23 mouse cellular contexts compared by ENCODE assay signal in genomic region chr5:107067531-107067930, GRCm38 (mm10).
A peak's percentile ranks its signal among the peaks of the same experiment; 100 is the strongest.
DNase-seq lines count a peak whose midpoint lies in the region; ATAC-seq and TF ChIP-seq lines count a peak whose summit lies in the region.
"Had no signal": no experiment of that assay in that cellular context is flagged by ENCODE, and none has a peak within 500 bp of the region (broad histone marks: within the 10 kb centered on the region; RNA-seq: fewer than 3 reads in every experiment).

No protein-coding gene starts in this region.

- no peak for DNase-seq in intestine, embryonic 14.5 days (ENCODE audit: low spot score)
- no peak for DNase-seq in kidney, postnatal 25 days
- peak; percentile 42 for DNase-seq in Patski (ENCODE audit: low read depth, low spot score)
- no peak for DNase-seq in layer of hippocampus, adult 9-11 months
- DNase-seq: adrenal gland, adult 2 months; adrenal gland, postnatal 10 days; adrenal gland, postnatal 25 days; B cell, adult 2 months; cerebellum, adult 11-12 months; cerebellum, adult 2 months; cerebellum, adult 9-10 months; cerebellum, postnatal 10 days; cerebellum, postnatal 25 days had no signal

- no peaks in the 10 kb centered on the region for H3K9me3 ChIP-seq in intestine, embryonic 14.5 days (ENCODE audit: control insufficient read depth, low read length)
- H3K9me3 ChIP-seq in intestine, postnatal 0 days (ENCODE audit: control insufficient read depth): no peaks in the 10 kb centered on the region
- H3K9me3 ChIP-seq in kidney, embryonic 15.5 days (replicated peaks): no peaks in the 10 kb centered on the region
- no peaks in the 10 kb centered on the region for H3K9me3 ChIP-seq in intestine, embryonic 16.5 days (ENCODE audit: control insufficient read depth, low read length)
- H3K9me3 ChIP-seq: embryonic facial prominence, embryonic 10.5 days; embryonic facial prominence, embryonic 12.5 days; forebrain, embryonic 13.5 days; forebrain, embryonic 15.5 days; G1E had no signal

- TF ChIP-seq CTCF in intestine, postnatal 0 days (IDR thresholded peaks at IDR 0.05; ENCODE audit: low read depth): no peak
- TF ChIP-seq CTCF in Patski (IDR thresholded peaks at IDR 0.05): no peak

- POLR2A ChIA-PET in Patski (lab: Charles Lee): no interaction called here

- H3K4me2 ChIP-seq in intestine, embryonic 14.5 days (ENCODE audit: low read length): no peak overlapping the region
- H3K4me2 ChIP-seq in intestine, postnatal 0 days (replicated peaks; ENCODE audit: low read depth): no peak overlapping the region
- H3K4me2 ChIP-seq in kidney, embryonic 15.5 days: no peak overlapping the region
- H3K4me2 ChIP-seq in intestine, embryonic 16.5 days (ENCODE audit: low read depth, low read length): no peak overlapping the region
- H3K4me2 ChIP-seq: embryonic facial prominence, embryonic 12.5 days; forebrain, embryonic 13.5 days; forebrain, embryonic 15.5 days had no signal

- H3K27ac ChIP-seq in intestine, embryonic 14.5 days (ENCODE audit: low read depth): no peak overlapping the region
- no peak overlapping the region for H3K27ac ChIP-seq in intestine, postnatal 0 days (ENCODE audit: low read depth, low read length)
- 0 out of 2 replicates have a peak overlapping the region, but pooled peaks have one; percentile 16 for H3K27ac ChIP-seq in kidney, embryonic 15.5 days
- no peak overlapping the region for H3K27ac ChIP-seq in intestine, embryonic 16.5 days (ENCODE audit: low read length)
- H3K27ac ChIP-seq: embryonic facial prominence, embryonic 10.5 days; embryonic facial prominence, embryonic 12.5 days; forebrain, embryonic 13.5 days; forebrain, embryonic 15.5 days had no signal

- in situ Hi-C loops in Patski (cut with MboI; ENCODE audit: low pct_unique_long_range_greater_than_20kb): no loop called here

- H3K4me1 ChIP-seq in intestine, embryonic 14.5 days (replicated peaks; ENCODE audit: control insufficient read depth, insufficient read depth, low read length): no peaks in the 10 kb centered on the region
- H3K4me1 ChIP-seq in intestine, postnatal 0 days (replicated peaks; ENCODE audit: control insufficient read depth, insufficient read depth, low read length): no peaks in the 10 kb centered on the region
- H3K4me1 ChIP-seq in kidney, embryonic 15.5 days: peaks cover 13% of the 10 kb centered on the region
- no peaks in the 10 kb centered on the region for H3K4me1 ChIP-seq in intestine, embryonic 16.5 days (ENCODE audit: control insufficient read depth, insufficient read depth, low read length)
- H3K4me1 ChIP-seq: embryonic facial prominence, embryonic 12.5 days; forebrain, embryonic 15.5 days had no signal

- H3K4me3 ChIP-seq in intestine, embryonic 14.5 days (ENCODE audit: low read depth, low read length): no peak overlapping the region
- H3K4me3 ChIP-seq in intestine, postnatal 0 days (ENCODE audit: low read depth, low read length): no peak overlapping the region
- no peak overlapping the region for H3K4me3 ChIP-seq in kidney, embryonic 15.5 days (replicated peaks)
- H3K4me3 ChIP-seq in intestine, embryonic 16.5 days (ENCODE audit: low read length): no peak overlapping the region
- H3K4me3 ChIP-seq: embryonic facial prominence, embryonic 10.5 days; embryonic facial prominence, embryonic 12.5 days; forebrain, embryonic 13.5 days; forebrain, embryonic 15.5 days had no signal

- no peaks in the 10 kb centered on the region for H3K27me3 ChIP-seq in intestine, embryonic 14.5 days (replicated peaks; ENCODE audit: control insufficient read depth, insufficient read depth, low read length)
- H3K27me3 ChIP-seq in intestine, postnatal 0 days (replicated peaks; ENCODE audit: control insufficient read depth, insufficient read depth, low read length): no peaks in the 10 kb centered on the region
- no peaks in the 10 kb centered on the region for H3K27me3 ChIP-seq in kidney, embryonic 15.5 days
- H3K27me3 ChIP-seq in Patski: no peaks in the 10 kb centered on the region
- H3K27me3 ChIP-seq in intestine, embryonic 16.5 days (replicated peaks; ENCODE audit: control insufficient read depth, insufficient read depth, low read length): no peaks in the 10 kb centered on the region
- H3K27me3 ChIP-seq: CH12.LX; embryonic facial prominence, embryonic 12.5 days; forebrain, embryonic 13.5 days; forebrain, embryonic 15.5 days had no signal

- no peak overlapping the region for H3K9ac ChIP-seq in intestine, embryonic 14.5 days (ENCODE audit: low read length)
- no peak overlapping the region for H3K9ac ChIP-seq in intestine, postnatal 0 days (ENCODE audit: low read depth, low read length)
- H3K9ac ChIP-seq in kidney, embryonic 15.5 days: no peak overlapping the region
- no peak overlapping the region for H3K9ac ChIP-seq in intestine, embryonic 16.5 days (ENCODE audit: low read depth, low read length)
- H3K9ac ChIP-seq: embryonic facial prominence, embryonic 12.5 days; forebrain, embryonic 13.5 days; forebrain, embryonic 15.5 days had no signal

- no peaks in the 10 kb centered on the region for H3K36me3 ChIP-seq in intestine, embryonic 14.5 days (ENCODE audit: control insufficient read depth, insufficient read depth, low read length)
- no peaks in the 10 kb centered on the region for H3K36me3 ChIP-seq in intestine, postnatal 0 days (ENCODE audit: control insufficient read depth, insufficient read depth)
- no peaks in the 10 kb centered on the region for H3K36me3 ChIP-seq in kidney, embryonic 15.5 days
- no peaks in the 10 kb centered on the region for H3K36me3 ChIP-seq in intestine, embryonic 16.5 days (ENCODE audit: control insufficient read depth, insufficient read depth, low read length)
- H3K36me3 ChIP-seq: embryonic facial prominence, embryonic 10.5 days; embryonic facial prominence, embryonic 12.5 days; forebrain, embryonic 15.5 days; G1E had no signal

- CTCF ChIA-PET in Patski (lab: Charles Lee): interaction anchor here (1.0 to 3.2 kb wide), 10 partner anchors 10 to 170 kb away, joined by 3 to 9 read pairs (median 3); no protein-coding TSS in a partner anchor

- peak; percentile 82 for ATAC-seq in intestine, embryonic 14.5 days (replicated peaks; ENCODE audit: low FRiP score, low TSS enrichment, low read depth)
- ATAC-seq in intestine, postnatal 0 days: no peak
- ATAC-seq in kidney, embryonic 15.5 days (replicated peaks; ENCODE audit: low FRiP score): no peak
- ATAC-seq in Patski: peak; percentile 42
- peak; percentile 83 for ATAC-seq in intestine, embryonic 16.5 days
- ATAC-seq: CD4-positive, CD25-positive, alpha-beta regulatory T cell, adult 4 months; forebrain, embryonic 13.5 days; forebrain, embryonic 15.5 days had no signal

- WGBS in intestine, embryonic 14.5 days: 62% methylated on average over 7 of the region's 7 CpGs
- 42% methylated on average over 7 of the region's 7 CpGs for WGBS in intestine, postnatal 0 days
- 44% methylated on average over 7 of the region's 7 CpGs for WGBS in kidney, embryonic 15.5 days
- WGBS in intestine, embryonic 16.5 days: 52% methylated on average over 7 of the region's 7 CpGs

Comparison
In these comparisons a context has a peak if more than half of its experiments do, and no peak if none do; other contexts are left out.
1. ATAC-seq: peak in intestine, embryonic 14.5 days (single experiment), Patski (single experiment) and intestine, embryonic 16.5 days (single experiment); none in intestine, postnatal 0 days (single experiment) and kidney, embryonic 15.5 days (single experiment).